Comparison of ENCODE assay signal across 23 mouse cellular contexts in the genomic region with DNA sequence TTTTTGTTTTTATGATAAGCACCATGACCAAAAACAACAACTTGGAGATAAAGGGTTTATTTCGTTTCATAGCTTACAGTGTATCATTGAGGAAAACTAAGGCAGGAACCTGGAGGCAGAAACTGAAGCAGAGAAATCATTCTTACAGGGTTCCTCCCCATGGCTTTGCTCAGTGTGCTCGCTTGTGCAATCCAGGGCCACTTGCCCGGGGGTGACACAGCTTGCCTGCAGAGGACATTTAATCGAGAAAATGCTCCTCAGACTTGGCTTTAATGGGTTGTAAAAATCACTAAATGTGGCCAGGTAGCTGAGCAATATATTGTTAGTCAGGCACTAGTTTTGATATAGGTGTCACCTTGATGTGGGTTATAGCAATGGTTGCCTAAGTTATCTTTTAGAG. TPM values are rescaled to one million over a fixed set of nuclear protein-coding genes. Genes with fewer than 3 reads are reported as not detected.
A peak's percentile ranks its signal among the peaks of the same experiment; 100 is the strongest.
DNase-seq lines count a peak whose midpoint lies in the region; ATAC-seq lines count a peak whose summit lies in the region.
"Had no signal": no experiment of that assay in that cellular context is flagged by ENCODE, and none has a peak within 500 bp of the region (broad histone marks: within the 10 kb centered on the region; RNA-seq: fewer than 3 reads in every experiment).

No protein-coding gene starts in this region.

- H3K9ac ChIP-seq in hindbrain, embryonic 13.5 days, result 0 out of 2 replicates have a peak overlapping the region, but pooled peaks have one; percentile 9
- H3K9ac ChIP-seq in hindbrain, embryonic 11.5 days (ENCODE audit: low read depth, low read length), result no peak overlapping the region
- H3K9ac ChIP-seq: embryonic facial prominence, embryonic 12.5 days; embryonic facial prominence, embryonic 15.5 days; forebrain, postnatal 0 days; hindbrain, embryonic 14.5 days had no signal

- H3K27ac ChIP-seq in hindbrain, embryonic 13.5 days, result no peak overlapping the region
- no peak overlapping the region for H3K27ac ChIP-seq in hindbrain, embryonic 11.5 days (ENCODE audit: low read depth, low read length)
- H3K27ac ChIP-seq: embryonic facial prominence, embryonic 12.5 days; embryonic facial prominence, embryonic 15.5 days; hindbrain, embryonic 14.5 days; hindbrain, postnatal 0 days had no signal

- WGBS in hindbrain, embryonic 13.5 days, result 87% methylated on average over 4 of the region's 4 CpGs
- 87% methylated on average over 4 of the region's 4 CpGs for WGBS in hindbrain, embryonic 11.5 days

- peak; percentile 35 for DNase-seq in adrenal gland, postnatal 10 days
- no peak for DNase-seq in adrenal gland, postnatal 4 days (ENCODE audit: low spot score in 2 of 2)
- DNase-seq in gastrocnemius, adult 18-20 months (ENCODE audit: low spot score), result peak; percentile 28
- no peak for DNase-seq in gastrocnemius, postnatal 4 days (ENCODE audit: low spot score in 2 of 2)
- no peak for DNase-seq in hindbrain, embryonic 11.5 days (ENCODE audit: low spot score)
- DNase-seq in right cerebral cortex, postnatal 25 days, result no peak
- DNase-seq: cerebellum, adult 18-20 months; cerebellum, adult 9-10 months; cerebellum, postnatal 14 days; forebrain, postnatal 0 days; gastrocnemius, postnatal 10 days; kidney, adult 11 months; kidney, adult 9 months had no signal

- no peak overlapping the region for H3K4me3 ChIP-seq in hindbrain, embryonic 13.5 days
- H3K4me3 ChIP-seq in hindbrain, embryonic 11.5 days (ENCODE audit: low read depth, low read length), result no peak overlapping the region
- H3K4me3 ChIP-seq: embryonic facial prominence, embryonic 12.5 days; embryonic facial prominence, embryonic 15.5 days had no signal

- H3K4me1 ChIP-seq in hindbrain, embryonic 13.5 days (replicated peaks), result no peaks in the 10 kb centered on the region
- no peaks in the 10 kb centered on the region for H3K4me1 ChIP-seq in hindbrain, embryonic 11.5 days (replicated peaks; ENCODE audit: control insufficient read depth, insufficient read depth, low read length)

- peaks cover 39% of the 10 kb centered on the region for H3K36me3 ChIP-seq in hindbrain, embryonic 13.5 days
- 0 out of 2 replicates have a peak, but pooled peaks cover under 1% of the 10 kb centered on the region for H3K36me3 ChIP-seq in hindbrain, embryonic 11.5 days (ENCODE audit: control insufficient read depth, insufficient read depth, low read length)

- ATAC-seq in hindbrain, embryonic 13.5 days (ENCODE audit: low FRiP score), result no peak
- no peak for ATAC-seq in hindbrain, embryonic 11.5 days (ENCODE audit: low FRiP score)
- peak; percentile 34; the same call in 1 of the 2 replicates for ATAC-seq in megakaryocyte, adult 5-6 weeks (ENCODE audit: poor library complexity, severe bottlenecking)
- ATAC-seq: activated CD4-positive, CD25-positive, alpha-beta regulatory T cell, adult 4 months; forebrain, embryonic 14.5 days; forebrain, postnatal 0 days; hindbrain, postnatal 0 days; inflammation-experienced regulatory T-cells, adult 6 months had no signal

- no peak overlapping the region for H3K4me2 ChIP-seq in hindbrain, embryonic 13.5 days
- no peak overlapping the region for H3K4me2 ChIP-seq in hindbrain, embryonic 11.5 days (replicated peaks; ENCODE audit: low read depth, low read length)
- H3K4me2 ChIP-seq: embryonic facial prominence, embryonic 12.5 days; embryonic facial prominence, embryonic 15.5 days; heart, embryonic 11.5 days; hindbrain, embryonic 14.5 days had no signal

- peaks cover 6% of the 10 kb centered on the region for H3K27me3 ChIP-seq in hindbrain, embryonic 13.5 days
- no peaks in the 10 kb centered on the region for H3K27me3 ChIP-seq in hindbrain, embryonic 11.5 days (ENCODE audit: control insufficient read depth, insufficient read depth, low read length)
- H3K27me3 ChIP-seq: embryonic facial prominence, embryonic 12.5 days; embryonic facial prominence, embryonic 15.5 days had no signal

- H3K9me3 ChIP-seq in hindbrain, embryonic 13.5 days, result no peaks in the 10 kb centered on the region
- no peaks in the 10 kb centered on the region for H3K9me3 ChIP-seq in hindbrain, embryonic 11.5 days (ENCODE audit: control insufficient read depth, low read length)
- H3K9me3 ChIP-seq: embryonic facial prominence, embryonic 12.5 days; embryonic facial prominence, embryonic 15.5 days had no signal

RNA-seq across cellular contexts. Expression of gene Rpusd4, which starts 10.8 kb away (rescaled TPM):
- total RNA-seq in adrenal gland, postnatal 10 days (2021), result 10 to 100 TPM; 15.3 to 17.1 TPM
- 10 to 100 TPM; 17.8 to 18.7 TPM for total RNA-seq in adrenal gland, postnatal 4 days (2021)
- total RNA-seq in gastrocnemius, adult 18-20 months (2021), result 1 to 10 TPM; 7.0 TPM
- 10 to 100 TPM in 1 of 2 experiments, 1 to 10 TPM in 1; 9.4 to 11.2 TPM for total RNA-seq in gastrocnemius, postnatal 4 days (2021)
- polyA plus RNA-seq in hindbrain, embryonic 13.5 days (2015; fragmentation: Nextera tagmentation; extraction: Ambion mirVana), result 18.7 and 19.9 TPM in 2 replicates
- 27.1 and 29.6 TPM in 2 replicates for polyA plus RNA-seq in hindbrain, embryonic 11.5 days (2014; fragmentation: Nextera tagmentation; extraction: Ambion mirVana)
- total RNA-seq in megakaryocyte, adult 5-6 weeks (2015), result 13.0 and 16.8 TPM in 2 replicates
- 8.5 and 13.5 TPM in 2 replicates for total RNA-seq in megakaryocyte, adult 5-6 weeks (2017)

RNA-seq across cellular contexts. Expression of gene Fam118b, which starts 10.8 kb away (rescaled TPM):
- 10 to 100 TPM; 11.3 TPM for total RNA-seq in adrenal gland, postnatal 10 days (2021)
- total RNA-seq in adrenal gland, postnatal 4 days (2021), result 10 to 100 TPM; 12.8 to 13.3 TPM
- 10 to 100 TPM; 22.6 to 28.3 TPM for total RNA-seq in gastrocnemius, adult 18-20 months (2021)
- total RNA-seq in gastrocnemius, postnatal 4 days (2021), result 10 to 100 TPM; 23.7 to 26.8 TPM
- 67.4 and 75.3 TPM in 2 replicates for polyA plus RNA-seq in hindbrain, embryonic 13.5 days (2015; fragmentation: Nextera tagmentation; extraction: Ambion mirVana)
- 71.4 and 84.8 TPM in 2 replicates for polyA plus RNA-seq in hindbrain, embryonic 11.5 days (2014; fragmentation: Nextera tagmentation; extraction: Ambion mirVana)
- 39.7 and 43.0 TPM in 2 replicates for total RNA-seq in megakaryocyte, adult 5-6 weeks (2015)
- total RNA-seq in megakaryocyte, adult 5-6 weeks (2017), result 17.8 and 21.1 TPM in 2 replicates

Comparison
In these comparisons a context has a peak if more than half of its experiments do, and no peak if none do; other contexts are left out.
1. DNase-seq: peak in adrenal gland, postnatal 10 days (single experiment) and gastrocnemius, adult 18-20 months (single experiment); none in adrenal gland, postnatal 4 days (0 of 2), gastrocnemius, postnatal 4 days (0 of 2), hindbrain, embryonic 11.5 days (single experiment) and right cerebral cortex, postnatal 25 days (single experiment).